Mouse (Mus musculus) stomach, adult 2 months (tissue): ENCODE data around the gene A830031A19Rik. TPM values are rescaled to one million over a fixed set of nuclear protein-coding genes. Genes with fewer than 3 reads are reported as not detected.

Experiments used
- polyA plus RNA-seq: library from polyadenylated mRNA; depleted of rRNA; stranded (reverse); fragments of >200 nt; gene quantifications from 2 replicates; pipeline ENCODE4 v1.2.3, GENCODE M21; 2012; rRNA removed

Gene A830031A19Rik
- not detected in 2 replicates for polyA plus RNA-seq

GRCm38 (mm10) chr11:24074634-24075104 lies at the start of gene A830031A19Rik:
Gene A830031A19Rik (minus strand): TSS chr11:24075054.

GRCm38 (mm10) chr11:24077795-24078705 lies 3.2 kb upstream of the A830031A19Rik start, which contains the start of gene Bcl11a:
Gene Bcl11a (plus strand): TSS chr11:24078056.

Other genes with a start within 250 kb of the A830031A19Rik start
- gene Papolg, start 179.8 kb downstream of the A830031A19Rik start, polyA plus RNA-seq = 0.54 and 1.3 TPM in 2 replicates
- 1.2 and 1.4 TPM in 2 replicates for gene Bcl11a, start 3.0 kb upstream of the A830031A19Rik start, polyA plus RNA-seq